Mouse (Mus musculus) lung, postnatal 0 days (tissue): ENCODE measurements around the gene Tcf12.

Source experiments
- CTCF ChIP-seq: IDR thresholded peaks from 2 replicates; pipeline ENCODE4 v1.5.1; 2016; ENCODE audit warnings: antibody characterized with exemption, mild to moderate bottlenecking
- EP300 ChIP-seq: IDR thresholded peaks from 2 replicates; pipeline ENCODE4 v1.6.1; 2016; ENCODE audit warnings: antibody characterized with exemption, mild to moderate bottlenecking, control low read depth

DNA sequence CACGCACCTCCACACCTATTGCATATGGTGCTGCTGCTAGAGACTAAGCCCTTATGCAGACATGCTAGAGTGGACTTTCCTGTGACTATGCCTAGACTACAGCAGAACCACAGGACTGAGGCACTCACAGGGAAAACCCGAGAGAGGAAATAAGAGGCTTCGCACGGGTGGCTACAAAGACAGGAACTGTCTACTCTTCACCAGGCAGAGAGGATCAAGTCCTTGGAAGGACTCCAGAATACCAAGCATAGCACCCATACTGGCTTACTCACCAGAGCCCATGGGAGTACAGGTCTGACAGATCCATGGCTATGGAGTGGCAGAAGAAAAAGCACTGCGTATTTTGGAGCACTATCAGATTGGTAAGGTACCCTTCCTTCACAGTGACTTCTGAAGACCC, 269.8 kb downstream of the Tcf12 start:
- TF ChIP-seq CTCF (no peak), EP300 (no peak)
